Mouse (Mus musculus) heart, embryonic 13.5 days (tissue): Measurements from ENCODE around the gene Tspan18. TPM values are rescaled to one million over a fixed set of nuclear protein-coding genes. Genes with fewer than 3 reads are reported as not detected.

Experiments used
- ATAC-seq: fragments of 200-750 bp; cut with Nextera tagmentation; 2 replicates; pipeline ENCODE4 v1.8.0; 2017; ENCODE audit warnings: moderate TSS enrichment; ENCODE audit not compliant: insufficient number of reproducible peaks, low FRiP score, low TSS enrichment; ENCODE audit errors: extremely low read depth
- H3K27ac ChIP-seq: fragments of 300-500 bp; sonication (generic); replicated peaks from 2 replicates; pipeline ENCODE4 v1.5.1; 2015; ENCODE audit warnings: moderate library complexity, mild to moderate bottlenecking, inconsistent platforms
- H3K27me3 ChIP-seq: fragments of 300-500 bp; sonication (generic); replicated peaks from 2 replicates; pipeline ENCODE4 v1.6.1; 2015; ENCODE audit warnings: mild to moderate bottlenecking, inconsistent platforms
- H3K36me3 ChIP-seq: fragments of 300-500 bp; sonication (generic); 2 replicates; pipeline ENCODE4 v1.6.1; 2015; ENCODE audit warnings: mild to moderate bottlenecking, inconsistent platforms
- H3K4me1 ChIP-seq: fragments of 300-500 bp; sonication (generic); 2 replicates; pipeline ENCODE4 v1.6.1; 2015; ENCODE audit warnings: inconsistent platforms
- H3K4me2 ChIP-seq: fragments of 300-500 bp; sonication (generic); 2 replicates; pipeline ENCODE4 v1.6.1; 2015; ENCODE audit warnings: inconsistent platforms, mild to moderate bottlenecking, moderate library complexity
- H3K4me3 ChIP-seq: fragments of 300-500 bp; sonication (generic); 2 replicates; pipeline ENCODE4 v1.5.1; 2015; ENCODE audit warnings: moderate library complexity, mild to moderate bottlenecking, inconsistent platforms
- H3K9ac ChIP-seq: fragments of 300-500 bp; sonication (generic); 2 replicates; pipeline ENCODE4 v1.6.1; 2015; ENCODE audit warnings: inconsistent platforms, mild to moderate bottlenecking, moderate library complexity
- H3K9me3 ChIP-seq: fragments of 300-500 bp; sonication (generic); 2 replicates; pipeline ENCODE4 v1.6.1; 2016; ENCODE audit warnings: inconsistent platforms
- WGBS: fragments of 180-500 bp; shearing (Covaris S2); methylation state at CpG from one replicate; pipeline ENCODE4 v1.1.7; 2015; ENCODE audit warnings: mixed read lengths; 5-methylcytosine and 5-hydroxymethylcytosine counted together
- polyA plus RNA-seq: library from polyadenylated mRNA; unstranded; fragments of >200 nt; fragmentation: Nextera tagmentation; extraction: Ambion mirVana; gene quantifications from 2 replicates; pipeline ENCODE4 v1.2.1, GENCODE M21; 2015

Gene Tspan18
- polyA plus RNA-seq, 1 experiment from 2014 or later: 43.2 TPM

DNA sequence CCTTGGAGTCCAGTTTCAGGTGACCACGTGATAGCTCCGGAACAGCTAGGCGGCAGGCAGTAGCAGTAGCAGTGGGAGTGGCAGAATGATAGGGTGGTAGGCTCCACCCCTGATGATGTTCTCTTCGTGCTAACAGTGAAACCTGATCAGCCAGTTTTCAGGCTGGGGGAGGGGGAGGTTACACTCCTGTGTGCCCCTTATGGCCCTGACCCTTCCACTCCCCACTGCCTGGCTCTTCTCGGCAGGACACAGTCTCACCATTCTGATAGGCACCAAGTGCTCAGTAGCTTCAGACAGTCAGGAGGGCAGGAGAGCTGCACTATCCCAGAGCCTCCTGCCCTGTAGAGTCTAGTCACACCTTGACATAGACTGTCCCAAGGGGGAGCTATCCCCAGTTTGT is 27.1 kb upstream of the Tspan18 start:
- no peak for ATAC-seq
- no peak overlapping the region for H3K9ac ChIP-seq
- WGBS: 5% methylated on average over 5 of the region's 5 CpGs
- H3K9me3 ChIP-seq: no peaks in the 10 kb centered on the region
- no peaks in the 10 kb centered on the region for H3K36me3 ChIP-seq
- H3K27me3 ChIP-seq: no peaks in the 10 kb centered on the region; the same call in 1 of the 2 replicates
- no peak overlapping the region for H3K27ac ChIP-seq
- peaks cover 11% of the 10 kb centered on the region for H3K4me1 ChIP-seq
- no peak overlapping the region for H3K4me2 ChIP-seq
- no peak overlapping the region for H3K4me3 ChIP-seq

DNA sequence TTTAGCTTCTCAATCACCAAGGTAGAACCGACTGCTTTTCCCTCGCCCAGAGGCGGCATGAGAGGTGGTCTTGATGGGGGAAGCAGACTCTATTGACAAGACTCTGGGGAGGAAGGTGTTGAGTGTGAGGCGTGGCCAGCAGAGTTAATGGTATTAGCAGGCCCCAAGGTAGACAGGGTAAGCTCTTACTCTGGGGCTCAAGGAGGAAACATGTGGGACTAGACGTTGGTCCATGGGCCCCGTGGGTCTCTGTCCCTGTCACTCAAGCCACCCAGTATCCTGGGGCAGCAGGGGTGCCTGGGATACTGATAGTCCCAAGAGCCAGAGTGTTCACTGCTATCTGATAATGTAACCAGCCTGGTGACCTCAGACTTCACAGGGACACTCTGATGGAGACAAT is 26.0 kb upstream of the Tspan18 start:
- Histone ChIP-seq H3K9me3 (no peaks in the 10 kb centered on the region), H3K4me1 (peaks cover 19% of the 10 kb centered on the region), H3K27ac (no peak overlapping the region), H3K27me3 (no peaks in the 10 kb centered on the region), H3K4me2 (no peak overlapping the region), H3K36me3 (no peaks in the 10 kb centered on the region), H3K4me3 (no peak overlapping the region), H3K9ac (no peak overlapping the region)
- WGBS: 55% methylated on average over 6 of the region's 6 CpGs
- no peak for ATAC-seq

DNA sequence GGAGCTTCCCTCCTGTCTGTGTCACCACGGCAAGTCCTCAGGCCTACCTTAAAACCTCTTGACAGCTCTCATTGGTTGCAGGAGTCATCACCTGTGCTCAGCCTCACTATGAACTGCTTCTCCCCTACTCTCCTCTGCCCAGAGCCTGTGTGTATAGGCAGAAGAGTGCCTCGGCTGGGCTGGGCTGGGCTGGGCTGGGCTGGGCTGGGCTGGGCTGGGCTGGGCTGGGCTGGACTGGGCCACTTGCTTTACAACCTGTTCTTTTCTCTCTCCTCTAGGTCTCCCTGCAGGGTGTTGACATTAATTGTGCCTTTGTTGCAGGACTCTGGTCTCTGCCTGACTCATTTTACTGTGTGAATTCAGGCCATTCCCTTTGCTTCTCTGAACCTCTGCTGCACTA is 23.1 kb upstream of the Tspan18 start:
- Histone ChIP-seq H3K27ac (no peak overlapping the region), H3K4me1 (peaks cover 48% of the 10 kb centered on the region), H3K27me3 (no peaks in the 10 kb centered on the region; the same call in 1 of the 2 replicates), H3K36me3 (no peaks in the 10 kb centered on the region), H3K4me2 (no peak overlapping the region), H3K9me3 (no peaks in the 10 kb centered on the region), H3K9ac (no peak overlapping the region), H3K4me3 (no peak overlapping the region)
- WGBS: 46% methylated on average over 2 of the region's 2 CpGs
- ATAC-seq: no peak

DNA sequence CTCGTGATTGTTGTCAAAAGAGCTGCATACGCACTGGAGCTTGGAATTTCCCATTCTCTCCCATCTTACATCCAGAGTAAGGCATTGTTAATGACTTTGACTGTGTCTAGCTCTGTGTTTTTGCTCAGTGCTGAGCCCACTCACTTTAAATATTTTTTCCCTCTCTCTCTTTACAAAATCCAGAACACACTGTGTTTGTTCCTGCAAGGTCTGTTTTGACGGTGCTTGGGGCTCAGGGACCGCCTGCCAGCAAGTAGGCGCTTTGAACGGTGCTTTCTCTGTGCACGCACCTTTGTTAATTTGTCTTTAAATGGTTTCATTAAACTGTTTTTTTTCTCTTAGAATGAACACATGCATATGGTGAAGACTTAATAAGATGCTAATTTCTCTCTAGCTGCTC is 21.5 kb upstream of the Tspan18 start:
- H3K4me2 ChIP-seq: no peak overlapping the region
- H3K27ac ChIP-seq: no peak overlapping the region
- H3K9me3 ChIP-seq: no peaks in the 10 kb centered on the region
- no peak overlapping the region for H3K4me3 ChIP-seq
- WGBS: 74% methylated on average over 7 of the region's 7 CpGs
- no peaks in the 10 kb centered on the region for H3K36me3 ChIP-seq
- H3K27me3 ChIP-seq: no peaks in the 10 kb centered on the region; the same call in 1 of the 2 replicates
- ATAC-seq: no peak
- H3K9ac ChIP-seq: no peak overlapping the region
- H3K4me1 ChIP-seq: peaks cover 54% of the 10 kb centered on the region

DNA sequence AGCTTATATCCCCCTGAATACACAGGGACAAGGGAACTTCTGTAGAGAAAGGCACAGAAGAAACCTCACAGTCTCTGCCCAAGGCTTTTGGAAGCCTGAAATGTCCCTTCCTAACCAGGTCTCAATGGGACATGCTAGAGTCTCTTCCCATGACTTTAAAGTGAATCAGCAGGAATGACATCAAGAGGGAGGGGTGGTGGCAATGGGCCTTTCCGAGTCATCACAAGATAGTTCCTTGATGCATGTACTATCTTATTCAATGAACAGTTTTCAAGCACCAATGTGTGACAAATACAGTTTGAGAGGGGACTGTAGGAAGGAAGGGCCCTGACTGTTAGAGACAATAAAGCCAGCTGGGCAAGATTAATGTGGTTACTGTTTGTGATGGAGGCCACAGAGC is 20.3 kb upstream of the Tspan18 start:
- ATAC-seq: no peak
- 74% methylated on average over 1 of the region's 1 CpGs for WGBS
- no peak overlapping the region for H3K4me3 ChIP-seq
- no peaks in the 10 kb centered on the region for H3K9me3 ChIP-seq
- H3K27ac ChIP-seq: peak overlapping the region; percentile 85
- no peak overlapping the region for H3K4me2 ChIP-seq
- H3K4me1 ChIP-seq: peaks cover 55% of the 10 kb centered on the region
- no peaks in the 10 kb centered on the region; the same call in 1 of the 2 replicates for H3K27me3 ChIP-seq
- H3K36me3 ChIP-seq: no peaks in the 10 kb centered on the region
- H3K9ac ChIP-seq: no peak overlapping the region

DNA sequence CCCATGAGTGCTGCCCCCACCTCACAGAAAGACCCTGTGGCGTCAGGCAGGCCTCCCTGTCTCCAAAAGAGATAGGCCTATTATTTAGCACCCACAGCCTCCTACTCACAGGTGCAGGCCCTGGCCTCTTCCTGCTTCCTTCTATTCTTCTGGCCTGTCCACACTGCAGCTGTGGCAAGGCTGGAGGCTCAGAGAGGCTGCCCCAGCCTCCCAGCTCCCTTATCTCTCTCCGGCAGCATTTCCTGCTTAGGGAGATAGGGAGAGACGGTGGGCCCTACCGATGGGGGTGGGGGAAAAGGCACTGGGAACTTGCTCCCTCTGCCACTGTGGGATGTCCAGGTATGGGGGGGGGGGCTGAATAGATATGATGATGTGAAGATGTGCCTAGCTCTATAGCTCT is 19.4 kb upstream of the Tspan18 start:
- Histone ChIP-seq H3K36me3 (no peaks in the 10 kb centered on the region), H3K4me2 (peak overlapping the region; percentile 36), H3K9me3 (no peaks in the 10 kb centered on the region), H3K4me3 (no peak overlapping the region), H3K9ac (peak overlapping the region; percentile 28; the same call in 1 of the 2 replicates), H3K27me3 (no peaks in the 10 kb centered on the region; the same call in 1 of the 2 replicates), H3K27ac (peak overlapping the region; percentile 85), H3K4me1 (peaks cover 55% of the 10 kb centered on the region)
- WGBS: 7% methylated on average over 4 of the region's 4 CpGs
- ATAC-seq: peak; percentile 84

DNA sequence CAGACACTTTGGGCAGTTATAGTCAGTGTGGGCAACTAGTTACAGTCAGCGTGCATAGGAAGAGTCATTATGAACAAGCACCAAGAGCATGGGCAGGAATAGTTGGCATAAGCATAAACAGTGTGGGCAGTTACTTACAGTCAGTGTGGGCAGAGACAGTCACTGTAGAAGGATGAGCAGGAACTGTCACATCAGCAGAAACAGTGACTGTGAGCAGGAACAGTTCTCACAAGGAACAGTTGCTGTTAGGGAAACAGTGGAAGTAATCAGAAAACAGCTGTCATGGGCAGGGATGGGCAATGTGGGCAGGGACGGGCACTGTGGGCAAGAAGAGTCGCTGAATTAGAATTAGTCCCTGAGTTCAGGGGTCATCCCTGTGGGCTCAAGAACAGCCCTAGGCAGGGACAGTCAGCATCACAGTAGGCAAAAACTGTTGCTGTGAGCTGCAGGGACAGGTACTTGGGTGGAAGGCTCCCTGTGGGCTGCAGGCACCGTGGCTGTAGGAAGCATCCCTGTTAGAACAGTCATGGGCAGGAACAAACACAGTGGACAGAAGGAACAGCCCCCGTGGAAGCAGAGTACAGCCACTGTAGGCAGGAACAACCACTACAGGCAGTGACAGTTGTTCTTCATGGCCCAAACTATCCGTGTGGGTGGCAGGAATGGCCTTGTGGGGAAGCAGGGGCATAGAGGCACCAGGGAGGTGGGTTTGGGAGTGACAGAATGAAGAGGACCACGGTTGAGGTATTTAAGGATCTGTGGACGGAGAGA is 18.8 kb upstream of the Tspan18 start:
- peaks cover 55% of the 10 kb centered on the region for H3K4me1 ChIP-seq
- H3K27me3 ChIP-seq: no peaks in the 10 kb centered on the region; the same call in 1 of the 2 replicates
- H3K9ac ChIP-seq: no peak overlapping the region
- no peaks in the 10 kb centered on the region for H3K36me3 ChIP-seq
- peak overlapping the region; percentile 36 for H3K4me2 ChIP-seq
- no peak overlapping the region for H3K4me3 ChIP-seq
- no peak for ATAC-seq
- H3K9me3 ChIP-seq: no peaks in the 10 kb centered on the region
- 53% methylated on average over 8 of the region's 8 CpGs for WGBS
- H3K27ac ChIP-seq: peak overlapping the region; percentile 85

DNA sequence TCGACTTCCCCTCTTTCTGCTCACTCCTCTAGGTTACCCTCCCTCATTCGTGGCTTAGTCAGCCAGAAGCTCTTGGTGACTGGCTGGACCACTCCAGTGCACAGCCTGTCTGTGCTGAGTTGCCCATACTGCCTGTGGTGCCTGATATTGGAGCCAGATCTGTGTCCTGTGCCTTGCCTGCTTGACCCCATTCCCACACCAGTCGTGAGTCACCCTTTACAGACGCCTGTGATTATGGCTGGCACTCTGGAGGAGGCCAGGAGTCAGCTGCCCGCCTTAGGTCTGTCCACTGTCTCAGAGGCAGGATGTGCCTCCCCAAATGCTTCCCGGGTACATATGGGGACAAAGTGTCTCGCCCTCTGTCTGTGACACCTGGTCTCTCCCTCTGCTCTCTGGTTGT is 17.0 kb upstream of the Tspan18 start:
- Histone ChIP-seq H3K4me2 (no peak overlapping the region), H3K9ac (no peak overlapping the region), H3K27ac (peak overlapping the region; percentile 3; the same call in 1 of the 2 replicates), H3K27me3 (no peaks in the 10 kb centered on the region; the same call in 1 of the 2 replicates), H3K9me3 (no peaks in the 10 kb centered on the region), H3K4me3 (no peak overlapping the region), H3K4me1 (peaks cover 64% of the 10 kb centered on the region), H3K36me3 (no peaks in the 10 kb centered on the region)
- WGBS: 50% methylated on average over 7 of the region's 7 CpGs
- ATAC-seq: no peak

DNA sequence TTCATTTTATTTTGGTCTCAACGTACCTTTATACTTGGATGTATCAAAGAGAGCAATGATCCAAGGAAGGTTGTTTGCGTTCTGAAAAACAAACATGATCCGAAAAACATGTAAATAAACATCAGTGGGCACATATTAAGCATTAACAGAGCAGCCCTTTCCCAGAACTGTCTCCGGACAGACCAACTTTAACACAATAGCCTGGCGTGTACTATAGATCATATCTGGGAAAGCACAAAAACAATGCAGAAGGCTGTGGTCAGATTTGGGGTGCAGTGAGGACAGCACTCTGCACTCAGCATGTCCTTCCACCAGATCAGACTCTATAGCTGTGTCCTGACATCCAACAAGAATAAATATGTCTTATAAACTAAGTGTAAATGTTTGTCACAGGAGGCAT is 12.7 kb upstream of the Tspan18 start:
- H3K36me3 ChIP-seq: no peaks in the 10 kb centered on the region
- H3K27ac ChIP-seq: peak overlapping the region; percentile 51
- H3K4me1 ChIP-seq: peaks cover 34% of the 10 kb centered on the region

DNA sequence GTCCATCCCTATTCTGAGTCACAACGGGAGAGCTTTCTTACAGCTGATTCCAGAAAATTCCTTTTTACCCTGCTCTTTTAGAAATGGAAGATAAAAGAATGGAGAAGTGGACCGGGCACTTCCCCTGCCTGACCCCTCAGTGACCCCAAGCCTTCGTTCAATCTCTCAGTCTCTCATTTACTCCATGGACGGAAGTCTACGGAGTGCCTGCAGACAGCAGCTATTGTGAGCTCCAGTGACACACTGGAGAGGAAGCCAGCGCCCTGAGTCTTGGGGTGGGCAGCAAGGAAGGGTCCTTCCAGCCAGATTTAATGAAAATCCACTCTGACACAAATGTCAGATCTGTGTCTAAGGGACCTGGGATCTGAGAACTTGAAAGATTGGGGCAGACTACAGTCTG is 12.3 kb upstream of the Tspan18 start:
- 30% methylated on average over 6 of the region's 6 CpGs for WGBS
- H3K4me3 ChIP-seq: no peak overlapping the region
- no peak overlapping the region for H3K9ac ChIP-seq
- H3K9me3 ChIP-seq: no peaks in the 10 kb centered on the region
- ATAC-seq: no peak
- peak overlapping the region; percentile 51 for H3K27ac ChIP-seq
- H3K4me2 ChIP-seq: no peak overlapping the region
- H3K36me3 ChIP-seq: no peaks in the 10 kb centered on the region
- no peaks in the 10 kb centered on the region for H3K27me3 ChIP-seq
- H3K4me1 ChIP-seq: peaks cover 30% of the 10 kb centered on the region

More for the DNA sequence above, 12.7 kb upstream of the Tspan18 start:
- no peak for ATAC-seq
- H3K4me3 ChIP-seq: no peak overlapping the region
- 75% methylated on average over 5 of the region's 5 CpGs for WGBS
- no peaks in the 10 kb centered on the region for H3K9me3 ChIP-seq
- no peaks in the 10 kb centered on the region for H3K27me3 ChIP-seq
- no peak overlapping the region for H3K4me2 ChIP-seq
- no peak overlapping the region for H3K9ac ChIP-seq

DNA sequence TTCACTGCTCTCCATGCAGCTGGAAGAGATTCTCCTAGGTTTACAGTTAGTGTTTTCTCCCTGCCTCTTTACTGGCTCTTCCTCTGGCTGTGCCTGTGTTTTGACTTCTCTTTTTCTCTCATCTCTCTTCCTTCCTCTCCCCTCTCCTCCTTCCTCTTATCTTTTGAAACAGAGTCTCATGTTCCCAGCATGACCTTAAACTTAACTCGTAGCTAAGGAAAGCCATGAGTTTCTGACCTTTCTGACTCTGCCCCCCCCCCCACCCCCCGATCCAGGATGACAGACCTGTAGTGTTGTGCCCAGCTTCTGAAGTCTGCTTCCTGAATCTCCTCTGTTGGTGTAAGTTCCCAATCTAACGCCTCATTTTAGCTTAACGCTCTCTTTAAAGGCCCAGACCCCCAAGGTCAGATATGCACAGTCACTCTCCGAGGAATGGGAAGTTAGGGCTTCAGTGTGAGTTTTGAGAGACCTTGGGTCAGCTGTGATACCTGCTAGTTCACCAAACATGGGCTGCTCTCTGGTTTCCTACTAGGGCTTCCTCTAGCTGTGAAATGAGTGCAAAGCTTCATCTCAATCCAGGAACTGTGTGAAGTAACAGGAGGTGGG is 11.5 kb upstream of the Tspan18 start:
- Histone ChIP-seq H3K9ac (no peak overlapping the region), H3K36me3 (no peaks in the 10 kb centered on the region), H3K4me2 (no peak overlapping the region), H3K27me3 (no peaks in the 10 kb centered on the region), H3K9me3 (no peaks in the 10 kb centered on the region), H3K4me1 (peaks cover 25% of the 10 kb centered on the region), H3K27ac (peak overlapping the region; percentile 51), H3K4me3 (no peak overlapping the region)
- WGBS: 22% methylated on average over 5 of the region's 5 CpGs
- no peak for ATAC-seq
